Mouse (Mus musculus) MEL (cell line): ENCODE results near the gene Tnxb.

ENCODE experiments used
- BHLHE40 ChIP-seq: IDR thresholded peaks from 2 replicates; pipeline ENCODE4 v1.6.1; 2012; ENCODE audit warnings: low read depth, mild to moderate bottlenecking, inconsistent platforms, low read length, improper control_type of control experiment, borderline replicate concordance
- CTCF ChIP-seq, 3 experiments: IDR thresholded peaks in 2 of 3; conservative IDR thresholded peaks in 1 of 3; 2 replicates each; pipeline ENCODE4 v1.5.1; 2011 to 2012; ENCODE audit warnings: low read length in 3 of 3, low read depth in 2 of 3, mild to moderate bottlenecking in 2 of 3, improper control_type of control experiment in 1 of 3, inconsistent platforms in 1 of 3, mixed read lengths in 1 of 3, moderate library complexity in 1 of 3; ENCODE audit not compliant: control insufficient read depth in 1 of 3, insufficient read depth in 1 of 3, poor library complexity in 1 of 3, severe bottlenecking in 1 of 3
- ELF1 ChIP-seq: IDR thresholded peaks from 2 replicates; pipeline ENCODE4 v1.6.1; 2014; ENCODE audit warnings: low read depth, mild to moderate bottlenecking, inconsistent platforms, low read length, improper control_type of control experiment, moderate library complexity
- ETS1 ChIP-seq: IDR thresholded peaks from 2 replicates; pipeline ENCODE4 v1.6.1; 2012; ENCODE audit warnings: low read depth, mild to moderate bottlenecking, inconsistent platforms, low read length, improper control_type of control experiment, moderate library complexity
- MYC ChIP-seq: IDR thresholded peaks from 2 replicates; pipeline ENCODE4 v1.6.1; 2011; ENCODE audit warnings: low read depth, mild to moderate bottlenecking, low read length, improper control_type of control experiment, moderate library complexity
- NELFE ChIP-seq: IDR thresholded peaks from 2 replicates; pipeline ENCODE4 v1.6.1; 2011; ENCODE audit warnings: low read depth, low read length, improper control_type of control experiment
- POLR2A ChIP-seq, 2 experiments: IDR thresholded peaks; 2 replicates each; pipeline ENCODE4 v1.6.1; 2011 to 2012; ENCODE audit warnings: low read length in 2 of 2, mild to moderate bottlenecking in 2 of 2, control low read depth in 1 of 2, improper control_type of control experiment in 1 of 2, low read depth in 1 of 2, moderate library complexity in 1 of 2; ENCODE audit not compliant: control insufficient read depth in 1 of 2, insufficient read depth in 1 of 2, poor library complexity in 1 of 2
- RCOR1 ChIP-seq: IDR thresholded peaks from 2 replicates; pipeline ENCODE4 v1.6.1; 2012; ENCODE audit warnings: low read depth, mild to moderate bottlenecking, inconsistent platforms, low read length, improper control_type of control experiment
- TAL1 ChIP-seq: IDR thresholded peaks from 2 replicates; pipeline ENCODE4 v1.6.1; 2012; ENCODE audit warnings: mild to moderate bottlenecking, inconsistent platforms, low read length, moderate library complexity, mixed read lengths
- TBP ChIP-seq: IDR thresholded peaks from 2 replicates; pipeline ENCODE4 v1.8.0; 2011; ENCODE audit warnings: low read depth, low read length, improper control_type of control experiment
- TCF12 ChIP-seq: IDR thresholded peaks from 2 replicates; pipeline ENCODE4 v1.6.1; 2014; ENCODE audit warnings: low read depth, mild to moderate bottlenecking, inconsistent platforms, low read length, improper control_type of control experiment, moderate library complexity
- USF2 ChIP-seq, 2 experiments: IDR thresholded peaks; 2 replicates each; pipeline ENCODE4 v1.6.1; 2011 to 2012; ENCODE audit warnings: improper control_type of control experiment in 2 of 2, low read length in 2 of 2, borderline replicate concordance in 1 of 2, inconsistent platforms in 1 of 2, low read depth in 1 of 2, mild to moderate bottlenecking in 1 of 2; ENCODE audit not compliant: insufficient read depth in 1 of 2

- no peak for TF ChIP-seq TCF12
- no peak for TF ChIP-seq POLR2A (IDR thresholded peaks at IDR 0.05; ENCODE audit: control insufficient read depth in 1 of 2, insufficient read depth in 1 of 2, low read depth in 1 of 2, low read length in 2 of 2, poor library complexity in 1 of 2)
- TF ChIP-seq CTCF (IDR thresholded peaks at IDR 0.05 in 2 of 3, conservative IDR thresholded peaks at IDR 0.05 in 1 of 3; ENCODE audit: control insufficient read depth in 1 of 3, insufficient read depth in 1 of 3, low read depth in 2 of 3, low read length in 3 of 3, poor library complexity in 1 of 3, severe bottlenecking in 1 of 3), result no peak
- no peak for TF ChIP-seq TBP
- TF ChIP-seq ETS1, result no peak
- TF ChIP-seq NELFE, result no peak
- TF ChIP-seq TAL1, result no peak
- TF ChIP-seq RCOR1, result no peak
- TF ChIP-seq ELF1, result no peak
- TF ChIP-seq MYC, result no peak
- no peak for TF ChIP-seq USF2 (IDR thresholded peaks at IDR 0.05; ENCODE audit: borderline replicate concordance in 1 of 2, insufficient read depth in 1 of 2, low read depth in 1 of 2, low read length in 2 of 2)
- no peak for TF ChIP-seq BHLHE40
These were observed 76.2 kb downstream of the Tnxb start for GRCm38 (mm10) chr17:34746531-34746930.
